Mouse (Mus musculus): ENCODE results near the gene Lpo. TPM values are rescaled to one million over a fixed set of nuclear protein-coding genes. Genes with fewer than 3 reads are reported as not detected.

Lpo gene
- polyA plus RNA-seq (2017; shearing (Covaris generic)) = not detected

DNA sequence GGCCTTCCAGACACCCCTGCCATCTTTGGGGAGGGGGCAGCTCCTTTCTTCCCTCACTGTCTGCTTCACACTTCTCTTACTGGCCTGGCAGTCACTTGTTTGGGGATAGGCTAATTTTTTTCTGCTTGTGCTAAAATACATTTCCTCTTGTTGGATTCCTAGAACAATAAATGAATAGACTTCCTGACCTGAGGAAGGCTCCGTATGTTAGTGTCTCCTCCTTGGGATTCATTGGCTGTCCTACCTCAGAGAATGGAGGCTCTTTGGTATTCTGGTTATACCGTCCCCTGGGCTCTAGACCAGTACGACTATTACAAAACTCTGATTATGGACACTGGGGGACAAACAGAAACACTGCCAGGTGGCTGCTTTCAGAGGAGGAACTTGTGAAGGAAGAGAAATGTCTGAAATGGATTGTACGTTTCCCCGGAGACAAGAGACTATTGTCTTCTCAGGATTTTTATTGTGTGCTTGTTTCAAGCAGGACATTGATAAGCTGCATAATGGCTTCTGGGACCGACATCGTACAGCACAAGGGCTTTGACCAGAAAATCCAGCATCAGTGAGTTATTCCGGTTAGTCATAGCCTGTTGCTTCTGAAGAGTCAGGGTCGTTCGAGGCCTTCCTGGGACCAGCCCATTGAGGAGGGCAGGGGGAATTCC is at the start of gene Lpo:
TSS of gene Lpo (minus strand) at position 51 of the 662 bp plus-strand sequence.

DNA sequence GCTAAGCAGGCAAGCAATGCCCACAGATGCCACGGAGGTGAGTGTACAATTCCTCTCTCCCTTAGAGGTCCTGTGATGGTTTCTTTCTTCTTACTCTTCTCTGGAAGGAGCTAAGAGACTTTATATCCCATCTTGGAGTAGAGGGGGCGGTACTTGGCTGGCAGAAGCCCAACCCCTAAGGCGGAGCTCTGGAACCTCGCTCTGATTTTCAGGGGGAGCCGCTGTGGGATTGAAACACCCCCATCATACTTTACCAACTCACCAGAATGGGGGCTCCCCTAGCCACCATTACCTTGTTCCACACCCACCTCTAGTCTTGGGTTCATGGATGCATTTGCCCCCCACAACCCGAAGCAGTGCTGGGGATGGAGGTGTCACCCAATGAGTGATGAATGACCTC is 47.3 kb upstream of the Lpo start, which contains the start of gene Epx:
TSS of gene Epx (minus strand) at position 101 of the 400 bp plus-strand sequence.

DNA sequence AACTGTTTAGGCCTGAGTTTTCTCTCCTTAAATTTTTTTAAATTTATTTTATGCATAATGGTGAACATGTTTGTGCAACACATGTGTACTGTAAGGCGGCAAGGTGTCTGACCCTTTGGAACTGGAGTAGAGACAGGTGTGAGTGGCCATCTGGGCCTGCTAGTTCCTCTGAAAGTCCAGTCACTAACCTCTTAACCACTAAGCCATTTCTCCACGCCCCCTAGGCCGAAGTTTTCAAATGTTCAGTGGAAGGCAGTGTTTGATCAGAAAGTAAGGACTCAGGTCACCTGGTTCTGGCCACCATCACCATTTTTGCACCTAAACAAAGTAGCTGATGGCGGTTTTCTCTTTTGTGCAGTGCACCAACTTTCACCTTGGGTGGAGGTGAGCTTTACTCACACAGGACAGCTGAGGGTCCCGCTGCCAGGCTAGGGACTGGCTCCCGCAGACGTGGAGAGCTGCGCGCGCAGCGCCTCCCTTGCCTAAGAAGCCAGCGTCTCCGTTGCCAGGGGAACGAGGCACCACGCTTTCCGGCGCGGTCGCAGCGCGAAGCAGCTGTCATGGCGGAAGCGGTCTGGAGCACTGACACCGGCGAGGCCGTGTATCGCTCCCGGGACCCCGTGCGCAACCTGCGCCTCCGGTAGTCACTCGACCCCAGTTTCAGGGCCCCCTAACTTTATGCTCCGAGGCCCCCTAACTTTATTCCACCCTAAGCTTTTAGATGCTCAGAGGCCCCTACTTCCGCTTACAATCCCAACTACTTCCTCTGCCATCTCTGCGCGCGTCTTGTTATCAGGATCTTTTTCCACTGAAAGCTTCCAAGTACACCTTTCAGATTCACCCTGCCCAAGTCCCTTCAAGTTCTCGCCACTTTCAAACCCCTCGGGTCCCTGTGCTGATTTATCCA is 24.9 kb upstream of the Lpo start, which contains the start of gene Mks1:
TSS of gene Mks1 (plus strand) at position 526 of the 907 bp plus-strand sequence.

DNA sequence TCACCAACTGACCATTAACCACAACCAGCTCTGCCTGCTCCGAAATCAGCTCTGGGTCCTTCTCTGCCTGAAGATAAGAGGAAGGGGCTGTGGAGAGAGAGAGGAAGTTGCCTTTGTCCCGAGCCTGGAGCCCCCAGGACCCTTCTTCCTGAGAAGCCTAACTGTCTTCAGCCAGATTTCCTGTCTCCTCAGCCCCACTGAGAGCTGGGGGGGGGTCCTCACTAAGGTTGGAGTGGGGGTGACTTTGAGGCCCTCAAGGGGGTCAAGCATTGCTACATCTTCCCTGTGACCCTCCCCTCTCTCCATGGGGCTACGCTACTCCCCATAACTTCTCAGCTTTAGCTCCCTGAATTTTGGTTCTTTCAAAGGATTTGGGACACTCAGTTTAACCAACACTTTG is 34.6 kb downstream of the Lpo start, which contains the start of gene Mpo:
TSS of gene Mpo (plus strand) at position 122 of the 400 bp plus-strand sequence.

DNA sequence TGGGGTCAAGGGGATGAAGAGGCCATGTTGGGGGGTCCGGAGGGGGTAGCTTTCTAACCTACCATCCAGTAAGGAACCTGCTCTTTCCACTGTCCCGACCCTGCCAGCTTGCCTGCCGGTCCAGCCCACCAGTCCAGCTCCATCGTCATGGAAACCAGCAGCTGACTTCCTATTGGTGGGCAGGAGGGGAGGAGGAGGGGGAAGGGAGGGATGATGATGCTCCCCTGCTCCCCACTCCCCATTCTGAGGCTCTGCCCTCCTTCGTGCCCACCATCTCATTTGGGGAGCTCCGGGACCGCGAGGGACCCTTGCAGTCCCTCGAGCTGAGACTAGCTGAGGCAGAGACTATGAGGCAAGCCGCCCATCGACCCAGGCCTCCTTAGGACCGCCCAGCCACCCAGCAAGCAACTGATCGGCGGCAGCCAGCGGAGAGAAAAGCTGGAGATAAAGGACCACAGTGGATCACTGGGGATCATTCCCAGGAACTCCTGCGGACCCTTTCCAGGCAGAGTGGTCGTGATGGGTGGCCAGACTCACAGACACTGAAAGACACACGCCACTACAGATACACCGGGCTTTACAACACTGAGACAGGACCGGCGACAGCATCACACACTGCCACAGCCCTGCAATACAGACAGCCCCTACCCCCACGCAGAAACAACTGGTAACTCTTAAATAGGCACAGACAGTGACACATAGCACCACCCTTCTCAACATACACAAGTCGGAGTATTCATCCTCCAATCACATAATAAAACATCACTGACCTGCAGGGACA is 67.6 kb downstream of the Lpo start, which contains the start of gene Tspoap1:
TSS of gene Tspoap1 (plus strand) at position 241 of the 781 bp plus-strand sequence.

Other genes starting within 250 kb of the Lpo start
- gene Mtmr4, start 236.1 kb downstream of the Lpo start, polyA plus RNA-seq (2017; shearing (Covaris generic)) = 16.5 TPM
- not detected for gene Hsf5, start 211.1 kb downstream of the Lpo start, polyA plus RNA-seq (2017; shearing (Covaris generic))
- gene Rnf43, start 165.6 kb downstream of the Lpo start, polyA plus RNA-seq (2017; shearing (Covaris generic)) = 8.0 TPM
- 418 TPM for gene Supt4a, start 90.7 kb downstream of the Lpo start, polyA plus RNA-seq (2017; shearing (Covaris generic))
- 2.2 TPM for gene Tspoap1, start 67.7 kb downstream of the Lpo start, polyA plus RNA-seq (2017; shearing (Covaris generic))
- not detected for gene Mpo, start 34.7 kb downstream of the Lpo start, polyA plus RNA-seq (2017; shearing (Covaris generic))
- 15.5 TPM for gene Mks1, start 24.9 kb upstream of the Lpo start, polyA plus RNA-seq (2017; shearing (Covaris generic))
- not detected for gene Epx, start 47.2 kb upstream of the Lpo start, polyA plus RNA-seq (2017; shearing (Covaris generic))
- not detected for gene Olfr462, start 64.0 kb upstream of the Lpo start, polyA plus RNA-seq (2017; shearing (Covaris generic))
- gene Olfr463, start 69.1 kb upstream of the Lpo start, polyA plus RNA-seq (2017; shearing (Covaris generic)) = not detected
- gene Olfr464, start 92.7 kb upstream of the Lpo start, polyA plus RNA-seq (2017; shearing (Covaris generic)) = not detected
- gene Dynll2, start 159.2 kb upstream of the Lpo start, polyA plus RNA-seq (2017; shearing (Covaris generic)) = 19.6 TPM
- 236 TPM for gene Srsf1, start 219.1 kb upstream of the Lpo start, polyA plus RNA-seq (2017; shearing (Covaris generic))
- gene Vezf1, start 240.0 kb upstream of the Lpo start, polyA plus RNA-seq (2017; shearing (Covaris generic)) = 47.2 TPM